Mouse (Mus musculus) kidney, embryonic 16.5 days (tissue): ENCODE measurements around the gene Hnrnpa0. TPM values are rescaled to one million over a fixed set of nuclear protein-coding genes. Genes with fewer than 3 reads are reported as not detected.

ENCODE experiments used
- ATAC-seq: fragments of 200-750 bp; cut with Nextera tagmentation; 2 replicates; pipeline ENCODE4 v1.8.0; 2017; ENCODE audit warnings: moderate TSS enrichment; ENCODE audit not compliant: low FRiP score, low TSS enrichment
- H3K27ac ChIP-seq: fragments of 300-500 bp; sonication (generic); 2 replicates; pipeline ENCODE4 v1.5.1; 2014; ENCODE audit warnings: low read length
- H3K27me3 ChIP-seq: fragments of 300-500 bp; sonication (generic); 2 replicates; pipeline ENCODE4 v1.6.1; 2014; ENCODE audit warnings: low read length, control low read depth, mixed read lengths; ENCODE audit not compliant: insufficient read depth
- H3K36me3 ChIP-seq: fragments of 300-500 bp; sonication (generic); 2 replicates; pipeline ENCODE4 v1.6.1; 2014; ENCODE audit warnings: low read length, control low read depth, mixed read lengths; ENCODE audit not compliant: insufficient read depth
- H3K4me1 ChIP-seq: fragments of 300-500 bp; sonication (generic); 2 replicates; pipeline ENCODE4 v1.6.1; 2014; ENCODE audit warnings: low read length, control low read depth, mixed read lengths; ENCODE audit not compliant: insufficient read depth
- H3K4me2 ChIP-seq: fragments of 300-500 bp; sonication (generic); replicated peaks from 2 replicates; pipeline ENCODE4 v1.6.1; 2014; ENCODE audit warnings: low read depth, low read length
- H3K4me3 ChIP-seq: fragments of 300-500 bp; sonication (generic); 2 replicates; pipeline ENCODE4 v1.5.1; 2014; ENCODE audit warnings: mild to moderate bottlenecking, low read length
- H3K9ac ChIP-seq: fragments of 300-500 bp; sonication (generic); replicated peaks from 2 replicates; pipeline ENCODE4 v1.6.1; 2014; ENCODE audit warnings: low read length
- H3K9me3 ChIP-seq: fragments of 300-500 bp; sonication (generic); 2 replicates; pipeline ENCODE4 v1.6.1; 2016; ENCODE audit warnings: low read length, control low read depth
- WGBS: fragments of 180-500 bp; shearing (Covaris S2); extraction: QIAGEN DNeasy Blood & Tissue Kit; methylation state at CpG from one replicate; pipeline ENCODE4 v1.1.7; 2014; 5-methylcytosine and 5-hydroxymethylcytosine counted together
- polyA plus RNA-seq: library from polyadenylated mRNA; unstranded; fragments of >200 nt; fragmentation: Nextera tagmentation; extraction: Ambion mirVana; gene quantifications from 2 replicates; pipeline ENCODE4 v1.2.1, GENCODE M21; 2015

Hnrnpa0 gene
- polyA plus RNA-seq, 1 experiment from 2014 or later = 23.2 TPM

GRCm38 (mm10) chr13:58117318-58118017 lies 10.9 kb downstream of the Hnrnpa0 start:
- no peaks in the 10 kb centered on the region for H3K27me3 ChIP-seq
- no peaks in the 10 kb centered on the region for H3K9me3 ChIP-seq
- WGBS = 68% methylated on average over 8 of the region's 8 CpGs
- no peak overlapping the region for H3K27ac ChIP-seq
- no peak overlapping the region for H3K4me2 ChIP-seq
- H3K36me3 ChIP-seq = no peaks in the 10 kb centered on the region
- H3K4me3 ChIP-seq = no peak overlapping the region
- no peak for ATAC-seq
- no peak overlapping the region for H3K9ac ChIP-seq
- peaks cover 23% of the 10 kb centered on the region for H3K4me1 ChIP-seq

- H3K4me2 ChIP-seq = no peak overlapping the region
- ATAC-seq = no peak
- whole genome bisulfite sequencing = 87% methylated on average over 2 of the region's 2 CpGs
- no peaks in the 10 kb centered on the region for H3K36me3 ChIP-seq
- H3K27me3 ChIP-seq = no peaks in the 10 kb centered on the region
- H3K9me3 ChIP-seq = no peaks in the 10 kb centered on the region
- no peak overlapping the region for H3K9ac ChIP-seq
- no peak overlapping the region for H3K27ac ChIP-seq
- no peak overlapping the region for H3K4me3 ChIP-seq
- H3K4me1 ChIP-seq = peaks cover 25% of the 10 kb centered on the region
Measured at GRCm38 (mm10) chr13:58116801-58117200, 11.6 kb downstream of the Hnrnpa0 start.

GRCm38 (mm10) chr13:58115227-58115626 lies 13.1 kb downstream of the Hnrnpa0 start:
- H3K9me3 ChIP-seq = no peaks in the 10 kb centered on the region
- no peak overlapping the region for H3K4me3 ChIP-seq
- H3K27me3 ChIP-seq = no peaks in the 10 kb centered on the region
- H3K4me2 ChIP-seq = 0 out of 2 replicates have a peak overlapping the region, but pooled peaks have one; percentile 5
- H3K9ac ChIP-seq = no peak overlapping the region
- ATAC-seq = 0 out of 2 replicates have a peak, but pooled peaks have one; percentile 37
- WGBS = 29% methylated on average over 13 of the region's 13 CpGs
- H3K27ac ChIP-seq = no peak overlapping the region
- H3K36me3 ChIP-seq = no peaks in the 10 kb centered on the region
- H3K4me1 ChIP-seq = peaks cover 25% of the 10 kb centered on the region

- WGBS = under 1% methylated on average over 35 of the region's 35 CpGs
- no peaks in the 10 kb centered on the region for H3K9me3 ChIP-seq
- no peaks in the 10 kb centered on the region for H3K27me3 ChIP-seq
- H3K4me2 ChIP-seq = peak within 1 kb of the TSS; percentile 85
- peak within 1 kb of the TSS; percentile 75 for H3K27ac ChIP-seq
- peak within 1 kb of the TSS; percentile 64 for H3K9ac ChIP-seq
- no peaks in the 10 kb centered on the region for H3K36me3 ChIP-seq
- H3K4me1 ChIP-seq = peaks cover 25% of the 10 kb centered on the region
- peak; percentile 92 for ATAC-seq
- peak within 1 kb of the TSS; percentile 66 for H3K4me3 ChIP-seq
Measured at GRCm38 (mm10) chr13:58113061-58113900, 15.1 kb downstream of the Hnrnpa0 start, which contains the start of gene Klhl3. Klhl3 (minus strand) TSS chr13:58113592.

- WGBS = 12% methylated on average over 11 of the region's 11 CpGs
- H3K4me2 ChIP-seq = peak overlapping the region; percentile 85
- H3K4me1 ChIP-seq = peaks cover 25% of the 10 kb centered on the region
- H3K9me3 ChIP-seq = no peaks in the 10 kb centered on the region
- no peaks in the 10 kb centered on the region for H3K27me3 ChIP-seq
- no peaks in the 10 kb centered on the region for H3K36me3 ChIP-seq
- peak overlapping the region; percentile 66 for H3K4me3 ChIP-seq
- no peak for ATAC-seq
- peak overlapping the region; percentile 75 for H3K27ac ChIP-seq
- H3K9ac ChIP-seq = peak overlapping the region; percentile 64
Measured at GRCm38 (mm10) chr13:58112601-58113041, 15.7 kb downstream of the Hnrnpa0 start.

GRCm38 (mm10) chr13:58112191-58112590 lies 16.2 kb downstream of the Hnrnpa0 start:
- Histone ChIP-seq H3K36me3 (no peaks in the 10 kb centered on the region), H3K27ac (no peak overlapping the region), H3K9me3 (no peaks in the 10 kb centered on the region), H3K27me3 (no peaks in the 10 kb centered on the region), H3K4me1 (peaks cover 25% of the 10 kb centered on the region), H3K4me3 (peak overlapping the region; percentile 66), H3K9ac (peak overlapping the region; percentile 64), H3K4me2 (peak overlapping the region; percentile 85)
- 54% methylated on average over 10 of the region's 10 CpGs for WGBS
- no peak for ATAC-seq

- Histone ChIP-seq H3K36me3 (no peaks in the 10 kb centered on the region), H3K4me3 (peak overlapping the region; percentile 14; the same call in 1 of the 2 replicates), H3K9ac (no peak overlapping the region), H3K9me3 (no peaks in the 10 kb centered on the region), H3K4me1 (peaks cover 25% of the 10 kb centered on the region), H3K27ac (no peak overlapping the region), H3K4me2 (peak overlapping the region; percentile 85; the same call in 1 of the 2 replicates), H3K27me3 (no peaks in the 10 kb centered on the region)
- 94% methylated on average over 6 of the region's 6 CpGs for WGBS
- no peak for ATAC-seq
Measured at GRCm38 (mm10) chr13:58111306-58111705, 17.1 kb downstream of the Hnrnpa0 start.

GRCm38 (mm10) chr13:58090643-58091042 lies 37.7 kb downstream of the Hnrnpa0 start:
- H3K4me1 ChIP-seq = no peaks in the 10 kb centered on the region
- H3K4me2 ChIP-seq = no peak overlapping the region
- H3K36me3 ChIP-seq = 0 out of 2 replicates have a peak, but pooled peaks cover 2% of the 10 kb centered on the region
- ATAC-seq = 0 out of 2 replicates have a peak, but pooled peaks have one; percentile 39
- H3K4me3 ChIP-seq = no peak overlapping the region
- H3K9me3 ChIP-seq = no peaks in the 10 kb centered on the region
- 56% methylated on average over 8 of the region's 8 CpGs for WGBS
- no peak overlapping the region for H3K27ac ChIP-seq
- H3K9ac ChIP-seq = no peak overlapping the region
- no peaks in the 10 kb centered on the region for H3K27me3 ChIP-seq

GRCm38 (mm10) chr13:58084396-58084795 lies 44.0 kb downstream of the Hnrnpa0 start:
- Histone ChIP-seq H3K4me2 (no peak overlapping the region), H3K9ac (no peak overlapping the region), H3K27ac (no peak overlapping the region), H3K36me3 (no peaks in the 10 kb centered on the region; the same call in 1 of the 2 replicates), H3K9me3 (no peaks in the 10 kb centered on the region), H3K4me3 (no peak overlapping the region), H3K27me3 (no peaks in the 10 kb centered on the region), H3K4me1 (no peaks in the 10 kb centered on the region)
- 91% methylated on average over 5 of the region's 5 CpGs for WGBS
- ATAC-seq = no peak
